Mouse (Mus musculus) midbrain, postnatal 0 days (tissue): ENCODE measurements around the gene Slc6a12. TPM values are rescaled to one million over a fixed set of nuclear protein-coding genes. Genes with fewer than 3 reads are reported as not detected.
A peak's percentile ranks its signal among the peaks of the same experiment; 100 is the strongest.

Source experiments
- ATAC-seq: fragments of 200-750 bp; cut with Nextera tagmentation; 2 replicates; pipeline ENCODE4 v1.8.0; 2017; ENCODE audit warnings: moderate number of reproducible peaks, mild to moderate bottlenecking, moderate TSS enrichment, moderate library complexity; ENCODE audit not compliant: low FRiP score
- DNase-seq: peaks from one replicate; pipeline ENCODE4 v3.0.0-alpha.2; 2015; ENCODE audit warnings: low spot score
- H3K27ac ChIP-seq: fragments of 300-500 bp; sonication (generic); 2 replicates; pipeline ENCODE4 v1.5.1; 2014; ENCODE audit warnings: low read depth, mild to moderate bottlenecking, low read length, mixed read lengths
- H3K27me3 ChIP-seq: fragments of 300-500 bp; sonication (generic); 2 replicates; pipeline ENCODE4 v1.6.1; 2014; ENCODE audit warnings: low read length, control low read depth, mixed read lengths; ENCODE audit not compliant: insufficient read depth
- H3K36me3 ChIP-seq: fragments of 300-500 bp; sonication (generic); 2 replicates; pipeline ENCODE4 v1.6.1; 2014; ENCODE audit warnings: low read length, control low read depth, mixed read lengths; ENCODE audit not compliant: insufficient read depth
- H3K4me1 ChIP-seq: fragments of 300-500 bp; sonication (generic); 2 replicates; pipeline ENCODE4 v1.6.1; 2014; ENCODE audit warnings: mild to moderate bottlenecking, control low read depth, antibody characterized with exemption, low read length, mixed read lengths; ENCODE audit not compliant: insufficient read depth
- H3K4me2 ChIP-seq: fragments of 300-500 bp; sonication (generic); 2 replicates; pipeline ENCODE4 v1.6.1; 2014; ENCODE audit warnings: low read depth, mild to moderate bottlenecking, low read length, mixed read lengths; ENCODE audit not compliant: poor library complexity, severe bottlenecking
- H3K4me3 ChIP-seq: fragments of 300-500 bp; sonication (generic); 2 replicates; pipeline ENCODE4 v1.5.1; 2014; ENCODE audit warnings: low read depth, mild to moderate bottlenecking, low read length, moderate library complexity
- H3K9ac ChIP-seq: fragments of 300-500 bp; sonication (generic); replicated peaks from 2 replicates; pipeline ENCODE4 v1.6.1; 2014; ENCODE audit warnings: mild to moderate bottlenecking, low read length, moderate library complexity, mixed read lengths; ENCODE audit not compliant: poor library complexity, severe bottlenecking
- H3K9me3 ChIP-seq: fragments of 300-500 bp; sonication (generic); 2 replicates; pipeline ENCODE4 v1.6.1; 2016; ENCODE audit warnings: low read length, control low read depth
- CTCF ChIP-seq: IDR thresholded peaks from 2 replicates; pipeline ENCODE4 v1.5.1; 2016; ENCODE audit warnings: antibody characterized with exemption, mild to moderate bottlenecking
- WGBS: fragments of 180-500 bp; shearing (Covaris S2); extraction: QIAGEN DNeasy Blood & Tissue Kit; methylation state at CpG from one replicate; pipeline ENCODE4 v1.1.7; 2014; 5-methylcytosine and 5-hydroxymethylcytosine counted together
- polyA plus RNA-seq: library from polyadenylated mRNA; unstranded; fragments of >200 nt; fragmentation: Nextera tagmentation; extraction: Ambion mirVana; gene quantifications from 2 replicates; pipeline ENCODE4 v1.2.1, GENCODE M21; 2015
- total RNA-seq: library from RNA; depleted of rRNA; stranded (reverse); fragments of >200 nt; gene quantifications from 2 replicates; pipeline ENCODE4 v1.2.3, GENCODE M21; 2014

Gene Slc6a12
- total and polyA plus RNA-seq, 2 experiments from 2014 or later: 8.1 to 13.0 TPM

- Histone ChIP-seq H3K4me1 (no peaks in the 10 kb centered on the region), H3K4me3 (no peak overlapping the region), H3K4me2 (no peak overlapping the region), H3K9ac (no peak overlapping the region), H3K9me3 (no peaks in the 10 kb centered on the region), H3K27ac (no peak overlapping the region), H3K27me3 (no peaks in the 10 kb centered on the region), H3K36me3 (no peaks in the 10 kb centered on the region)
- no peak for ATAC-seq
- WGBS: 66% methylated on average over 3 of the region's 3 CpGs
- TF ChIP-seq CTCF: no peak
- DNase-seq: no peak
These were observed 24.2 kb downstream of the Slc6a12 start for GRCm38 (mm10) chr6:121367099-121367498.

GRCm38 (mm10) chr6:121371197-121371980, 28.5 kb downstream of the Slc6a12 start:
- Histone ChIP-seq H3K27ac (no peak overlapping the region), H3K4me2 (no peak overlapping the region), H3K36me3 (no peaks in the 10 kb centered on the region), H3K9ac (no peak overlapping the region), H3K27me3 (no peaks in the 10 kb centered on the region), H3K4me1 (no peaks in the 10 kb centered on the region), H3K4me3 (no peak overlapping the region), H3K9me3 (no peaks in the 10 kb centered on the region)
- TF ChIP-seq CTCF: no peak
- WGBS: 63% methylated on average over 10 of the region's 10 CpGs
- DNase-seq (no peak), ATAC-seq (no peak)

- 90% methylated on average over 11 of the region's 12 CpGs for WGBS
These were observed 33.3 kb downstream of the Slc6a12 start for GRCm38 (mm10) chr6:121376159-121376558.

GRCm38 (mm10) chr6:121378256-121378655, 35.4 kb downstream of the Slc6a12 start:
- DNase-seq (no peak), ATAC-seq (peak; percentile 53; the same call in 1 of the 2 replicates)
- H3K9ac ChIP-seq: no peak overlapping the region
- WGBS: 68% methylated on average over 4 of the region's 4 CpGs
- H3K4me1 ChIP-seq: no peaks in the 10 kb centered on the region
- no peak for TF ChIP-seq CTCF
- no peaks in the 10 kb centered on the region; the same call in 1 of the 2 replicates for H3K36me3 ChIP-seq
- H3K27ac ChIP-seq: no peak overlapping the region
- no peaks in the 10 kb centered on the region for H3K27me3 ChIP-seq
- H3K9me3 ChIP-seq: no peaks in the 10 kb centered on the region
- H3K4me3 ChIP-seq: no peak overlapping the region
- H3K4me2 ChIP-seq: no peak overlapping the region

More at GRCm38 (mm10) chr6:121376159-121376558, 33.3 kb downstream of the Slc6a12 start:
- H3K9ac ChIP-seq: no peak overlapping the region
- no peaks in the 10 kb centered on the region for H3K4me1 ChIP-seq
- no peak for TF ChIP-seq CTCF
- no peaks in the 10 kb centered on the region for H3K36me3 ChIP-seq
- H3K27ac ChIP-seq: no peak overlapping the region
- H3K27me3 ChIP-seq: no peaks in the 10 kb centered on the region
- DNase-seq: no peak
- no peaks in the 10 kb centered on the region for H3K9me3 ChIP-seq
- no peak overlapping the region for H3K4me2 ChIP-seq
- ATAC-seq: no peak
- no peak overlapping the region for H3K4me3 ChIP-seq

GRCm38 (mm10) chr6:121380576-121380975, 37.7 kb downstream of the Slc6a12 start:
- H3K4me2 ChIP-seq: no peak overlapping the region
- H3K27ac ChIP-seq: no peak overlapping the region
- no peak overlapping the region for H3K9ac ChIP-seq
- no peak overlapping the region for H3K4me3 ChIP-seq
- ATAC-seq (no peak), DNase-seq (no peak)
- no peak for TF ChIP-seq CTCF
- H3K4me1 ChIP-seq: no peaks in the 10 kb centered on the region
- 71% methylated on average over 8 of the region's 8 CpGs for WGBS
- H3K36me3 ChIP-seq: no peaks in the 10 kb centered on the region; the same call in 1 of the 2 replicates
- no peaks in the 10 kb centered on the region for H3K27me3 ChIP-seq
- H3K9me3 ChIP-seq: no peaks in the 10 kb centered on the region

- TF ChIP-seq CTCF: no peak
- Histone ChIP-seq H3K4me2 (no peak overlapping the region), H3K9me3 (no peaks in the 10 kb centered on the region), H3K4me1 (no peaks in the 10 kb centered on the region), H3K27ac (no peak overlapping the region), H3K27me3 (no peaks in the 10 kb centered on the region), H3K4me3 (no peak overlapping the region), H3K36me3 (peaks cover 4% of the 10 kb centered on the region; the same call in 1 of the 2 replicates), H3K9ac (no peak overlapping the region)
- ATAC-seq: no peak
- WGBS: 31% methylated on average over 10 of the region's 10 CpGs
- DNase-seq: no peak
These were observed 39.2 kb downstream of the Slc6a12 start for GRCm38 (mm10) chr6:121382071-121382470.
